Mouse (Mus musculus): ENCODE data around the gene Siglech. TPM values are rescaled to one million over a fixed set of nuclear protein-coding genes. Genes with fewer than 3 reads are reported as not detected.

The Siglech gene
- 0.33 and 0.43 TPM in 2 replicates for polyA plus RNA-seq (2014; fragmentation: Nextera tagmentation; extraction: Ambion mirVana)

DNA sequence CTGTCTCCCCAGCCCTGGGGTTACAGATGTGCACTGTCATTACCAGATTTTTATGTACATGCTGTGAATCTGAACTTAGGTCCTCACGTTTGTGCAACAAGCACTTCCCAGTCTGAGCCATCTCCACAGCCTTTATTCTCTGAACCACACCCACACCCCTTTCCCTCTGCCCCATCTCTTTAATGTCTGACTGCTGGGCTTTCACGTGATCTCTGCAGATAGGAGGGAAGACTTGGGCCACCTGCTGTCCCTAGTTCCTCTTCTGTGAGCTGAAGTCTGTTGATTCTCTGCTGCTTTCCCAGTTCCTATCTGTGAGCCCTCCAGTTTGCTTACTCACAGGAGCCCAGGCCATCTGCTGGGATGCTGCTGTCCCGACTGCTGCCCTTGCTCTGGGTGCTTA lies at the start of gene Siglech:
Siglech (plus strand) TSS at position 253 of the 400 bp plus-strand sequence.
- WGBS: 56% methylated on average over 3 of the region's 3 CpGs

DNA sequence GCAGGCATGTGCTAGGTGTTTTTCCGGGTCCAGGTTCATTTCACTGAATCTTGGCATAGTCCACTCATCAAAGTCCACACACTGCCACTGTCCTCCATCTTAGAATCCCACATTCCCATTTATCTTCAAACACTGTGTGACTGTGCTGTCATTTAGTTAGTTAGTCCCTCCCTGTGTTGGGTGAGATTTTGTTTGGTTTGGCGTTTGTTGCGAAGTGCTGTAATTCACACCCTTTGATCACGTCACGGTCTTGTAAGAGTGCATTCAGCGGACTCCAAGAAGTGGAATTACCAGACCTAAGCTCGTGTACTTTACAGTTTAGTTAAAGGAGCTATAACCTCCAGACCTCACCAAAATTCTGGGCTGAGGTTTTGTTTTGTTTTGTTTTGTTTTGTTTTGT lies 45.3 kb upstream of the Siglech start:
- Histone ChIP-seq H3K27ac (ENCODE audit: low read depth, low read length) (no peak overlapping the region), H3K4me3 (ENCODE audit: low read depth, low read length) (no peak overlapping the region), H3K9ac (ENCODE audit: low read length) (no peak overlapping the region), H3K27me3 (ENCODE audit: control insufficient read depth, insufficient read depth, low read length) (no peaks in the 10 kb centered on the region), H3K4me2 (ENCODE audit: low read depth, low read length, severe bottlenecking) (no peak overlapping the region), H3K36me3 (ENCODE audit: control insufficient read depth, insufficient read depth, low read length) (no peaks in the 10 kb centered on the region), H3K4me1 (replicated peaks; ENCODE audit: control insufficient read depth, insufficient read depth, low read length) (no peaks in the 10 kb centered on the region), H3K9me3 (ENCODE audit: control insufficient read depth, low read length) (no peaks in the 10 kb centered on the region)
- DNase-seq (ENCODE audit: low spot score): no peak
- WGBS: 76% methylated on average over 7 of the region's 7 CpGs
- ATAC-seq (replicated peaks; ENCODE audit: low FRiP score): no peak

More for the DNA sequence above, at the start of gene Siglech:
- Histone ChIP-seq H3K4me3 (ENCODE audit: low read depth, low read length) (no peak within 1 kb of the TSS), H3K9me3 (ENCODE audit: control insufficient read depth, low read length) (no peaks in the 10 kb centered on the region), H3K9ac (ENCODE audit: low read length) (no peak within 1 kb of the TSS), H3K4me1 (replicated peaks; ENCODE audit: control insufficient read depth, insufficient read depth, low read length) (no peaks in the 10 kb centered on the region), H3K36me3 (ENCODE audit: control insufficient read depth, insufficient read depth, low read length) (no peaks in the 10 kb centered on the region), H3K27ac (ENCODE audit: low read depth, low read length) (no peak within 1 kb of the TSS), H3K4me2 (ENCODE audit: low read depth, low read length, severe bottlenecking) (no peak within 1 kb of the TSS), H3K27me3 (ENCODE audit: control insufficient read depth, insufficient read depth, low read length) (no peaks in the 10 kb centered on the region)
- ATAC-seq (replicated peaks; ENCODE audit: low FRiP score) (no peak), DNase-seq (ENCODE audit: low spot score) (no peak)

DNA sequence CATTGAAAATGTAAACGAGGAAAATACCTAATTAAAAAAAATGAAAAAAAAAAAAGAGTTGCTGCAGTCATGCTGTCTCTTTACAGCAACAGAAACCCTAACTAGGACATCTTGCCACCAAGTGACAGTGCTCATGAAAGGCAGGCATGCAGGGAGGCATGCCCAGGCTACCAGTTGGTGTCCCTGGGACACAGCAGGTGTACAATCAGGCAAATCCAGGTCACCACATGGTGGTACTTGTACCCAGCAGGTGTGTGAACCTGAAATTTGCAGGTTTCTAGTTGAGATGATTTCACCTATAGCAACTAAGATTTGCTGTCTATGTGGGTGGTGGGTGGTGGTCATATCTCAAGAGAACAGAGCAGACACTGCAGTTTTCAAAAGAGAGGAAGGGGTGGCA lies 39.1 kb upstream of the Siglech start:
- Histone ChIP-seq H3K36me3 (ENCODE audit: control insufficient read depth, insufficient read depth, low read length) (no peaks in the 10 kb centered on the region), H3K9ac (ENCODE audit: low read length) (no peak overlapping the region), H3K9me3 (ENCODE audit: control insufficient read depth, low read length) (no peaks in the 10 kb centered on the region), H3K4me1 (replicated peaks; ENCODE audit: control insufficient read depth, insufficient read depth, low read length) (no peaks in the 10 kb centered on the region), H3K27ac (ENCODE audit: low read depth, low read length) (no peak overlapping the region), H3K4me3 (ENCODE audit: low read depth, low read length) (no peak overlapping the region), H3K27me3 (ENCODE audit: control insufficient read depth, insufficient read depth, low read length) (no peaks in the 10 kb centered on the region), H3K4me2 (ENCODE audit: low read depth, low read length, severe bottlenecking) (no peak overlapping the region)
- no peak for DNase-seq (ENCODE audit: low spot score)
- WGBS: 42% methylated on average over 1 of the region's 1 CpGs
- ATAC-seq (replicated peaks; ENCODE audit: low FRiP score): no peak

DNA sequence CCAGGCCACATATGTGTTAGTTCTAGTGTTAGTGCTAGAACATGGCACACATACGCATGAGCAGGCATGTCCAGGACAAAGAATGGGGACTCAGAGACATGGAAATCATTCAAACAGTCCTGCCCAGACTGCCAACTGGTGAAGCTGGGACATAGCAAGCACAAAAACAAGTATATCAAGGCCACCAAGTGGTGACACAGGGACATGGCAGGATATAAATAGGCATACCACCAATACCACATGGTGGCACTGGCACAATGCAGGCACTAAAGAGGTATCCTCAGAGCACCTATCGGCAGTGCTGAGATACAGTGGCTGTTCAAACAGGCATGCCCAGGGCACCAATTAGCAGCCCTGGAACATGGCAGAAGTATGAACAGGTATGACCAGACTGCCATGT lies 33.5 kb upstream of the Siglech start:
- WGBS: 88% methylated on average over 2 of the region's 2 CpGs
- DNase-seq (ENCODE audit: low spot score): no peak
- H3K27me3 ChIP-seq (ENCODE audit: control insufficient read depth, insufficient read depth, low read length): no peaks in the 10 kb centered on the region

DNA sequence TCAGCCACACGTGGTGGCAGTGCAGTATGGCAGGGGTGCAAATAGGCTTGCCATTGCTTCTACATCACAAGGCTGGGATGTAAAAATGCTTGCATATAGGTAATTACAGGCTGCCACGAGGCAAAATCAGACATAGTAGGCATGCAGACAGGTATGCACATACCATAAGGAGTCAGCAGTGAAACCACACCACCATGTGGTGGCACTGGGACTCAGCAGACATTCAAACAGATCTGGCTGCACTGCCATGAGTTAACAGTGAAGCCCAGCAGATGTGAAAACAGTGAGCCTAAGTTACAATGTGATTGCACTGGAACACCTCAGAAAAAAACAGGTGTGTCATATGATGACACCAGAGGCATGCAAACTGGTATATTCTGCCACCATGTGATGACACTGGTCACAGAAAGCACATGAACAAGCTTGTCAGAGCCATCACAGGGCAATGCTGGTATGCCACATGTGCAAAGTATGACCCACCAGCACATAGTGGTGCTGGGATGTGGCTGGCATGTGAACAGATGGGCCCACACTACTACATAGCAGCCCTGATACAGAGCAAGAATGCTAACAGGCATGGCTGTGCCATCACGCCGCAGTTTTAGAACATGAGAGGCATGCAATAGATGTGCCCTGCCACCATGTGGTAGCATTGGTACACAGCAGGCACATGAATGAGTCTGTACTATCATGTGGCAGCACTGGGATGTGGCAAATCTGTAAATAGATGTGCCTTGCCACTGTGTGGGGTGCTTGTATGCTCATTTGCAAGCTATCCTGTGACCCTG lies 30.7 kb upstream of the Siglech start:
- ATAC-seq (replicated peaks; ENCODE audit: low FRiP score) (peak; percentile 55), DNase-seq (ENCODE audit: low spot score) (no peak)
- Histone ChIP-seq H3K4me2 (ENCODE audit: low read depth, low read length, severe bottlenecking) (no peak overlapping the region), H3K4me1 (replicated peaks; ENCODE audit: control insufficient read depth, insufficient read depth, low read length) (no peaks in the 10 kb centered on the region), H3K9ac (ENCODE audit: low read length) (no peak overlapping the region), H3K36me3 (ENCODE audit: control insufficient read depth, insufficient read depth, low read length) (no peaks in the 10 kb centered on the region), H3K4me3 (ENCODE audit: low read depth, low read length) (no peak overlapping the region), H3K9me3 (ENCODE audit: control insufficient read depth, low read length) (no peaks in the 10 kb centered on the region), H3K27ac (ENCODE audit: low read depth, low read length) (no peak overlapping the region), H3K27me3 (ENCODE audit: control insufficient read depth, insufficient read depth, low read length) (no peaks in the 10 kb centered on the region)
- WGBS: 65% methylated on average over 4 of the region's 4 CpGs

More for the DNA sequence above, 33.5 kb upstream of the Siglech start:
- Histone ChIP-seq H3K27ac (ENCODE audit: low read depth, low read length) (no peak overlapping the region), H3K4me1 (replicated peaks; ENCODE audit: control insufficient read depth, insufficient read depth, low read length) (no peaks in the 10 kb centered on the region), H3K4me2 (ENCODE audit: low read depth, low read length, severe bottlenecking) (no peak overlapping the region), H3K4me3 (ENCODE audit: low read depth, low read length) (no peak overlapping the region), H3K9ac (ENCODE audit: low read length) (no peak overlapping the region), H3K9me3 (ENCODE audit: control insufficient read depth, low read length) (no peaks in the 10 kb centered on the region), H3K36me3 (ENCODE audit: control insufficient read depth, insufficient read depth, low read length) (no peaks in the 10 kb centered on the region)
- ATAC-seq (replicated peaks; ENCODE audit: low FRiP score): no peak

DNA sequence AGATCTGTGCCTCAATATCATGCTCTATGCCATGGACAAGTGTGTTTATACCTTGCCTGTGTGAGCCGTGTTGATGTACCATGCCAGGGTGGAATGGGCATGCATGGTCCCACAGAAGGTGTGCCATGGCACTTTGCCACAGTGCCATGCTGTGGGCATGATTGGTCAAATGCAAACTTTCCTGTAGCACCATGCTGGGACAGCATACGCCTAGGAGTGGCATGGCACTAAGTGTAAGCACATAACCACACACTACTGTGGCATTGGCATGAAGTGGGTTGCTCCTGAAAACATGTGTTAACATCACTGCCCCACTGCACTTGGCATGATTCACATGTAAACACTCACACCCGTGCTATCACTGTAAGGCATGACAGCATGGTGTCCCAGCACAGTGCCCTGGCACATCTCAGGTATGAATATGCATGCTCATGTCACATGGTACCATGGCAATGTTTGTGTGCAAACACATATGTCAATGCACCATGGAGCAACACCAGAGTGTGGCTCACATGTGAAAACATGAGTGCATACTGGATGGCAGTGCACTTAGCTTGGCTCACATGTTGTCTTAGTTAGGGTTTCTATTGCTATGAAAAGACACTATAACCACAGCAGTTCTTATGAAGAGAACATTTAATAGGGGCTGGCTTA lies 24.2 kb upstream of the Siglech start:
- Histone ChIP-seq H3K9ac (ENCODE audit: low read length) (no peak overlapping the region), H3K27me3 (ENCODE audit: control insufficient read depth, insufficient read depth, low read length) (no peaks in the 10 kb centered on the region), H3K4me1 (replicated peaks; ENCODE audit: control insufficient read depth, insufficient read depth, low read length) (0 out of 2 replicates have a peak, but pooled peaks cover 3% of the 10 kb centered on the region), H3K27ac (ENCODE audit: low read depth, low read length) (no peak overlapping the region), H3K4me2 (ENCODE audit: low read depth, low read length, severe bottlenecking) (no peak overlapping the region), H3K36me3 (ENCODE audit: control insufficient read depth, insufficient read depth, low read length) (no peaks in the 10 kb centered on the region), H3K9me3 (ENCODE audit: control insufficient read depth, low read length) (no peaks in the 10 kb centered on the region), H3K4me3 (ENCODE audit: low read depth, low read length) (no peak overlapping the region)
- ATAC-seq (replicated peaks; ENCODE audit: low FRiP score) (0 out of 2 replicates have a peak, but pooled peaks have one; percentile 18), DNase-seq (ENCODE audit: low spot score) (no peak)
- WGBS: 90% methylated on average over 3 of the region's 3 CpGs

DNA sequence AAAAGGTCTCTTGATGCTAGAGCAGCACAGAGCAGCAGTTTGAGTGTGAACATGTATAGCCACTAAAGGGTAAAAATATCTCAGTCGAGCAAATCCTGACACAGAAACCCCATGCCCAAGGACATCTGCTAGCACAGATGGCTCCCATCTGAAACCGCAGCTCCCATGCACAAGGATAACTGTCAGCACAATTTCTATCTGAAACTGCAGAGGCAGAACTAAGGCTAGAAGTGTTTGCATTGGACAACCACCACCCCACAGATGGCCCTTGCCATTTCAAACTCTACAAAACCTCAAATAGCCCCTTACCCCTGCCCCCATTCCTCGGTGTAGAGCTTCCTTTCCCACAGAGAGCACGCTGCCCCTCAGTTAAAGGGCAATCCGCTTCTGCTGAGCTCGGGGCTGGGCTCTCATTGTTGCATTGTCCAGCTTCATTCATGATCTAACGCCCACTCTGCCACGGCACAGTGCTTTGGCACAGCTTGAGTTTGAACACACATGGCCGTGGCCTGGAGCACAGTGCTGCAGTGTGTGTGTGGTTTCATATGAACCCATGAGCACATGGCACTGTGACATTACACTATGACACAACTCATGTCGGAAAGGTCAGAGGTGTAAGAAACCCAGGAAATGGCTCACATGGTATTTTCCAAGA lies 23.3 kb upstream of the Siglech start:
- H3K4me2 ChIP-seq (ENCODE audit: low read depth, low read length, severe bottlenecking): no peak overlapping the region
- no peak overlapping the region for H3K9ac ChIP-seq (ENCODE audit: low read length)
- WGBS: 42% methylated on average over 10 of the region's 10 CpGs
- no peaks in the 10 kb centered on the region for H3K9me3 ChIP-seq (ENCODE audit: control insufficient read depth, low read length)
- H3K4me3 ChIP-seq (ENCODE audit: low read depth, low read length): no peak overlapping the region
- no peak overlapping the region for H3K27ac ChIP-seq (ENCODE audit: low read depth, low read length)
- 0 out of 2 replicates have a peak, but pooled peaks cover 3% of the 10 kb centered on the region for H3K4me1 ChIP-seq (replicated peaks; ENCODE audit: control insufficient read depth, insufficient read depth, low read length)
- no peaks in the 10 kb centered on the region for H3K27me3 ChIP-seq (ENCODE audit: control insufficient read depth, insufficient read depth, low read length)
- no peak for DNase-seq (ENCODE audit: low spot score)
- H3K36me3 ChIP-seq (ENCODE audit: control insufficient read depth, insufficient read depth, low read length): no peaks in the 10 kb centered on the region
- peak; percentile 56; the same call in 1 of the 2 replicates for ATAC-seq (replicated peaks; ENCODE audit: low FRiP score)

DNA sequence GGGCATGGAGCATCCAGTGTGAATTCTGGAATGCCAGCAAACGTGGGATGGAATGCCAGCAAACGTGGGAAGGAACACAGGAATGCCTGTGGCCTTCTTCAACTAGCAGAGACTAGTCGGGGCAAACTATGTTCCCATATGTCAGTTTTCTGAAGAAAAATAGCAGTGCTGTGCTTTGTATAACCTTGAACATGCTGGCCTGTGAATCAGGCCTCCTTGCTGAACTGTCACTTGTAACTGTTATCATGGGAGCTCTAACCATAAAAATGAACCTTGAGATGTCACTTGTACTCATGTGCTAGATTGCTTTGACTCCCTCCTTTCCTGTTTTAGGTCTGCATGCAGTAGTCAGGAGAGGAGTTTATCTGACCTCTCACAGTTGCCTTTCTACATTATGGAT lies 17.1 kb upstream of the Siglech start:
- no peak overlapping the region for H3K27ac ChIP-seq (ENCODE audit: low read depth, low read length)
- no peak overlapping the region for H3K4me2 ChIP-seq (ENCODE audit: low read depth, low read length, severe bottlenecking)
- H3K4me1 ChIP-seq (replicated peaks; ENCODE audit: control insufficient read depth, insufficient read depth, low read length): no peaks in the 10 kb centered on the region
- H3K9me3 ChIP-seq (ENCODE audit: control insufficient read depth, low read length): no peaks in the 10 kb centered on the region
- DNase-seq (ENCODE audit: low spot score) (no peak), ATAC-seq (replicated peaks; ENCODE audit: low FRiP score) (no peak)
- H3K4me3 ChIP-seq (ENCODE audit: low read depth, low read length): no peak overlapping the region
- no peaks in the 10 kb centered on the region for H3K36me3 ChIP-seq (ENCODE audit: control insufficient read depth, insufficient read depth, low read length)
- 80% methylated on average over 3 of the region's 3 CpGs for WGBS
- H3K27me3 ChIP-seq (ENCODE audit: control insufficient read depth, insufficient read depth, low read length): no peaks in the 10 kb centered on the region
- H3K9ac ChIP-seq (ENCODE audit: low read length): no peak overlapping the region
